13 mouse cellular contexts compared by ENCODE assay signal in genomic region chr4:128270931-128271330, GRCm38 (mm10). TPM values are rescaled to one million over a fixed set of nuclear protein-coding genes. Genes with fewer than 3 reads are reported as not detected.
DNase-seq lines count a peak whose midpoint lies in the region; ATAC-seq and TF ChIP-seq lines count a peak whose summit lies in the region.
"Had no signal": no experiment of that assay in that cellular context is flagged by ENCODE, and none has a peak within 500 bp of the region (broad histone marks: within the 10 kb centered on the region; RNA-seq: fewer than 3 reads in every experiment).

No protein-coding gene starts in this region.

- H3K4me2 ChIP-seq in intestine, embryonic 14.5 days (ENCODE audit: low read length): no peak overlapping the region
- no peak overlapping the region for H3K4me2 ChIP-seq in intestine, postnatal 0 days (replicated peaks; ENCODE audit: low read depth)
- no peak overlapping the region for H3K4me2 ChIP-seq in lung, embryonic 16.5 days (ENCODE audit: low read depth, low read length)

- no peak overlapping the region for H3K9ac ChIP-seq in intestine, embryonic 14.5 days (ENCODE audit: low read length)
- no peak overlapping the region for H3K9ac ChIP-seq in intestine, postnatal 0 days (ENCODE audit: low read depth, low read length)
- no peak overlapping the region for H3K9ac ChIP-seq in lung, embryonic 16.5 days (ENCODE audit: low read length)

- no peaks in the 10 kb centered on the region for H3K27me3 ChIP-seq in intestine, embryonic 14.5 days (replicated peaks; ENCODE audit: control insufficient read depth, insufficient read depth, low read length)
- no peaks in the 10 kb centered on the region for H3K27me3 ChIP-seq in intestine, postnatal 0 days (replicated peaks; ENCODE audit: control insufficient read depth, insufficient read depth, low read length)
- H3K27me3 ChIP-seq in lung, embryonic 16.5 days (ENCODE audit: control insufficient read depth, insufficient read depth, low read depth, low read length): no peaks in the 10 kb centered on the region

- H3K4me1 ChIP-seq in intestine, embryonic 14.5 days (replicated peaks; ENCODE audit: control insufficient read depth, insufficient read depth, low read length): peaks cover 18% of the 10 kb centered on the region
- H3K4me1 ChIP-seq in intestine, postnatal 0 days (replicated peaks; ENCODE audit: control insufficient read depth, insufficient read depth, low read length): no peaks in the 10 kb centered on the region
- H3K4me1 ChIP-seq in lung, embryonic 16.5 days (replicated peaks; ENCODE audit: control insufficient read depth, insufficient read depth, low read length): peaks cover 15% of the 10 kb centered on the region
- no peaks in the 10 kb centered on the region for H3K4me1 ChIP-seq in lung, adult 2 months (ENCODE audit: control insufficient read depth, insufficient read depth, low read length)

- WGBS in intestine, embryonic 14.5 days: 33% methylated on average over 19 of the region's 19 CpGs
- 48% methylated on average over 19 of the region's 19 CpGs for WGBS in intestine, postnatal 0 days
- WGBS in lung, embryonic 16.5 days: 33% methylated on average over 19 of the region's 19 CpGs
- WGBS in lung, adult 2 months: 41% methylated on average over 19 of the region's 19 CpGs

- H3K27ac ChIP-seq in intestine, embryonic 14.5 days (ENCODE audit: low read depth): no peak overlapping the region
- H3K27ac ChIP-seq in intestine, postnatal 0 days (ENCODE audit: low read depth, low read length): no peak overlapping the region
- H3K27ac ChIP-seq in lung, embryonic 16.5 days (ENCODE audit: low read length): peak overlapping the region; percentile 58
- H3K27ac ChIP-seq: heart, adult 2 months had no signal

- peak; percentile 57 to 69 for DNase-seq in cerebellum, postnatal 10 days
- DNase-seq in cerebellum, adult 9-11 months: no peak
- peak; percentile 57 for DNase-seq in intestine, embryonic 14.5 days (ENCODE audit: low spot score)
- DNase-seq in lung, adult 2 months: no peak
- peak; percentile 22 for DNase-seq in lung, postnatal 36 days
- DNase-seq in frontal cortex, postnatal 14 days (ENCODE audit: low spot score in 2 of 2): no peak
- DNase-seq: heart, adult 2 months; retina, postnatal 1 day had no signal

- no peak overlapping the region for H3K4me3 ChIP-seq in intestine, embryonic 14.5 days (ENCODE audit: low read depth, low read length)
- H3K4me3 ChIP-seq in intestine, postnatal 0 days (ENCODE audit: low read depth, low read length): no peak overlapping the region
- no peak overlapping the region for H3K4me3 ChIP-seq in lung, embryonic 16.5 days (ENCODE audit: low read length)
- H3K4me3 ChIP-seq in lung, adult 2 months (replicated peaks; ENCODE audit: extremely low read depth, low read depth, low read length): no peak overlapping the region
- H3K4me3 ChIP-seq: heart, adult 2 months; myocyte had no signal

- H3K9me3 ChIP-seq in intestine, embryonic 14.5 days (ENCODE audit: control insufficient read depth, low read length): no peaks in the 10 kb centered on the region
- H3K9me3 ChIP-seq in intestine, postnatal 0 days (ENCODE audit: control insufficient read depth): no peaks in the 10 kb centered on the region
- H3K9me3 ChIP-seq in lung, embryonic 16.5 days (ENCODE audit: control insufficient read depth, low read length): no peaks in the 10 kb centered on the region

- no peaks in the 10 kb centered on the region for H3K36me3 ChIP-seq in intestine, embryonic 14.5 days (ENCODE audit: control insufficient read depth, insufficient read depth, low read length)
- no peaks in the 10 kb centered on the region for H3K36me3 ChIP-seq in intestine, postnatal 0 days (ENCODE audit: control insufficient read depth, insufficient read depth)
- H3K36me3 ChIP-seq in lung, embryonic 16.5 days (ENCODE audit: control insufficient read depth, insufficient read depth, low read length): no peaks in the 10 kb centered on the region

- TF ChIP-seq CTCF in intestine, postnatal 0 days (IDR thresholded peaks at IDR 0.05; ENCODE audit: low read depth): no peak
- no peak for TF ChIP-seq CTCF in lung, adult 2 months (IDR thresholded peaks at IDR 0.05; ENCODE audit: insufficient read depth, low read length)

- TF ChIP-seq POLR2A in lung, adult 2 months (IDR thresholded peaks at IDR 0.05; ENCODE audit: borderline replicate concordance, extremely low read depth, low read depth, low read length): no peak

- 0 out of 2 replicates have a peak, but pooled peaks have one; percentile 50 for ATAC-seq in intestine, embryonic 14.5 days (replicated peaks; ENCODE audit: low FRiP score, low TSS enrichment, low read depth)
- no peak for ATAC-seq in intestine, postnatal 0 days
- ATAC-seq in lung, embryonic 16.5 days (ENCODE audit: low read depth): peak; percentile 90

RNA-seq across cellular contexts. Expression of gene Hmgb4, which starts 10.2 kb away (rescaled TPM):
- polyA plus RNA-seq in intestine, embryonic 14.5 days (2014; fragmentation: Nextera tagmentation; extraction: Ambion mirVana): not detected in 2 replicates
- not detected in 2 replicates for polyA plus RNA-seq in intestine, postnatal 0 days (2015; fragmentation: Nextera tagmentation; extraction: Ambion mirVana)
- polyA plus RNA-seq in lung, embryonic 16.5 days (2015; fragmentation: Nextera tagmentation; extraction: Ambion mirVana): not detected in 2 replicates
- polyA plus RNA-seq in lung, adult 2 months (2012; rRNA removed): not detected in 2 replicates
- polyA plus RNA-seq: cortical plate, adult 2 months; liver, embryonic 16.5 days; myocyte had no signal

Comparison
In these comparisons a context has a peak if more than half of its experiments do, and no peak if none do; other contexts are left out.
1. DNase-seq: peak in cerebellum, postnatal 10 days (2 of 2), intestine, embryonic 14.5 days (single experiment) and lung, postnatal 36 days (single experiment); none in cerebellum, adult 9-11 months (single experiment), lung, adult 2 months (single experiment) and frontal cortex, postnatal 14 days (0 of 2).